Mouse (Mus musculus) mouse trophoblast stem cell (cell line): ENCODE data around the gene Cdk9.

Experiments
- in situ Hi-C, 2 experiments: fragments of 300-500 bp; cut with MseI, MboI; formaldehyde crosslinking; loops; 2 replicates in 1 of 2; 3 replicates in 1 of 2; pipeline ENCODE4 v1.15.1; 2025

Cdk9 gene

GRCm38 (mm10) chr2:32734480-32734879 lies 21.6 kb upstream of the Cdk9 start:
- in situ Hi-C loops, result no loop called here

GRCm38 (mm10) chr2:32732695-32733094 lies 19.8 kb upstream of the Cdk9 start:
- in situ Hi-C loops, result no loop called here

GRCm38 (mm10) chr2:32731911-32732310 lies 19.0 kb upstream of the Cdk9 start:
- in situ Hi-C loops, result no loop called here

GRCm38 (mm10) chr2:32730854-32731253 lies 18.0 kb upstream of the Cdk9 start:
- in situ Hi-C loops, result no loop called here

- in situ Hi-C loops, result no loop called here
Observed at GRCm38 (mm10) chr2:32729547-32729946, 16.7 kb upstream of the Cdk9 start.

GRCm38 (mm10) chr2:32728463-32728862 lies 15.6 kb upstream of the Cdk9 start:
- in situ Hi-C loops, result no loop called here

- in situ Hi-C loops, result no loop called here
Observed at GRCm38 (mm10) chr2:32727435-32727834, 14.6 kb upstream of the Cdk9 start.

- in situ Hi-C loops, result no loop called here
Observed at GRCm38 (mm10) chr2:32724832-32725790, 12.2 kb upstream of the Cdk9 start.

- in situ Hi-C loops, result no loop called here
Observed at GRCm38 (mm10) chr2:32724149-32724548, 11.3 kb upstream of the Cdk9 start.

GRCm38 (mm10) chr2:32722581-32722980 lies 9.7 kb upstream of the Cdk9 start:
- in situ Hi-C loops, result no loop called here

- in situ Hi-C loops, result no loop called here
Observed at GRCm38 (mm10) chr2:32722046-32722445, 9.2 kb upstream of the Cdk9 start.

- in situ Hi-C loops, result no loop called here
Observed at GRCm38 (mm10) chr2:32720681-32721229, 7.9 kb upstream of the Cdk9 start, which contains the start of gene Sh2d3c. Sh2d3c (plus strand) TSS chr2:32721055.

GRCm38 (mm10) chr2:32720053-32720452 lies 7.2 kb upstream of the Cdk9 start:
- in situ Hi-C loops, result no loop called here

- in situ Hi-C loops, result no loop called here
Observed at GRCm38 (mm10) chr2:32718761-32719160, 5.9 kb upstream of the Cdk9 start.

GRCm38 (mm10) chr2:32714987-32715425 lies 2.1 kb upstream of the Cdk9 start:
- in situ Hi-C loops, result loop anchor here in 1 of 2 experiments (5.0 kb wide), 1 partner anchor 42 kb away; the partner anchor contains the start of gene Tor2a

- in situ Hi-C loops, result loop anchor here in 1 of 2 experiments (5.0 kb wide), 1 partner anchor 43 kb away; the partner anchor contains the start of gene Tor2a
Observed at GRCm38 (mm10) chr2:32714117-32714986, 1.5 kb upstream of the Cdk9 start.

- in situ Hi-C loops, result loop anchor here in 1 of 2 experiments (5.0 kb wide), 1 partner anchor 45 kb away; the partner anchor contains the start of gene Tor2a
Observed at GRCm38 (mm10) chr2:32712586-32712933, 316 bp downstream of the Cdk9 start.

- in situ Hi-C loops, result loop anchor here in 1 of 2 experiments (5.0 kb wide), 1 partner anchor 45 kb away; the partner anchor contains the start of gene Tor2a
Observed at GRCm38 (mm10) chr2:32712108-32712551, 746 bp downstream of the Cdk9 start.

GRCm38 (mm10) chr2:32711301-32712056 lies 1.4 kb downstream of the Cdk9 start:
- in situ Hi-C loops, result loop anchor here in 1 of 2 experiments (5.0 kb wide), 1 partner anchor 46 kb away; the partner anchor contains the start of gene Tor2a

- in situ Hi-C loops, result loop anchor here in 1 of 2 experiments (5.0 kb wide), 1 partner anchor 47 kb away; the partner anchor contains the start of gene Tor2a
Observed at GRCm38 (mm10) chr2:32710425-32710824, 2.5 kb downstream of the Cdk9 start.
